Mouse (Mus musculus) forebrain, postnatal 0 days (tissue): ENCODE results near the gene Plcb1. TPM values are rescaled to one million over a fixed set of nuclear protein-coding genes. Genes with fewer than 3 reads are reported as not detected.

Experiments used
- ATAC-seq: fragments of 200-750 bp; cut with Nextera tagmentation; 2 replicates; pipeline ENCODE4 v1.8.0; 2017; ENCODE audit warnings: mild to moderate bottlenecking, moderate library complexity
- DNase-seq: peaks from one replicate; pipeline ENCODE4 v3.0.0-alpha.2; 2015
- H3K27ac ChIP-seq: fragments of 300-500 bp; sonication (generic); 2 replicates; pipeline ENCODE4 v1.5.1; 2014; ENCODE audit warnings: low read depth, mild to moderate bottlenecking, antibody characterized with exemption, low read length, moderate library complexity, mixed read lengths
- H3K27me3 ChIP-seq: fragments of 300-500 bp; sonication (generic); 2 replicates; pipeline ENCODE4 v1.6.1; 2014; ENCODE audit warnings: mild to moderate bottlenecking, low read length, mixed read lengths; ENCODE audit not compliant: insufficient read depth
- H3K36me3 ChIP-seq: fragments of 300-500 bp; sonication (generic); 2 replicates; pipeline ENCODE4 v1.6.1; 2014; ENCODE audit warnings: mild to moderate bottlenecking, moderate library complexity; ENCODE audit not compliant: insufficient read depth
- H3K4me1 ChIP-seq: fragments of 300-500 bp; sonication (generic); 2 replicates; pipeline ENCODE4 v1.6.1; 2014; ENCODE audit warnings: antibody characterized with exemption; ENCODE audit not compliant: insufficient read depth
- H3K4me2 ChIP-seq: fragments of 300-500 bp; sonication (generic); 2 replicates; pipeline ENCODE4 v1.6.1; 2014; ENCODE audit warnings: low read depth, mild to moderate bottlenecking, moderate library complexity
- H3K4me3 ChIP-seq: fragments of 300-500 bp; sonication (generic); 2 replicates; pipeline ENCODE4 v1.5.1; 2014; ENCODE audit warnings: low read depth, low read length, mixed read lengths
- H3K9ac ChIP-seq: fragments of 300-500 bp; sonication (generic); 2 replicates; pipeline ENCODE4 v1.6.1; 2014; ENCODE audit warnings: mild to moderate bottlenecking
- H3K9me3 ChIP-seq: fragments of 300-500 bp; sonication (generic); 2 replicates; pipeline ENCODE4 v1.6.1; 2016; ENCODE audit warnings: low read length
- CTCF ChIP-seq: sonication (generic); IDR thresholded peaks from 2 replicates; pipeline ENCODE4 v1.5.1; 2016; ENCODE audit warnings: antibody characterized with exemption, control low read depth, low read depth
- WGBS: fragments of 180-500 bp; shearing (Covaris S2); extraction: QIAGEN DNeasy Blood & Tissue Kit; methylation state at CpG from one replicate; pipeline ENCODE4 v1.1.7; 2014; 5-methylcytosine and 5-hydroxymethylcytosine counted together
- polyA plus RNA-seq: library from polyadenylated mRNA; unstranded; fragments of >200 nt; fragmentation: Nextera tagmentation; extraction: Ambion mirVana; gene quantifications from 2 replicates; pipeline ENCODE4 v1.2.1, GENCODE M21; 2015
- total RNA-seq: library from RNA; depleted of rRNA; stranded (reverse); fragments of >200 nt; gene quantifications from 2 replicates; pipeline ENCODE4 v1.2.3, GENCODE M21; 2014

The Plcb1 gene
- total and polyA plus RNA-seq, 2 experiments from 2014 or later = 37.7 to 61.8 TPM

- H3K27me3 ChIP-seq = no peaks in the 10 kb centered on the region
- WGBS = 38% methylated on average over 2 of the region's 2 CpGs
- H3K9me3 ChIP-seq = no peaks in the 10 kb centered on the region
- ATAC-seq (no peak), DNase-seq (no peak)
- H3K9ac ChIP-seq = no peak overlapping the region
- H3K36me3 ChIP-seq = no peaks in the 10 kb centered on the region
- TF ChIP-seq CTCF = no peak
- no peak overlapping the region for H3K27ac ChIP-seq
- no peak overlapping the region for H3K4me2 ChIP-seq
- 0 out of 2 replicates have a peak, but pooled peaks cover 3% of the 10 kb centered on the region for H3K4me1 ChIP-seq
- H3K4me3 ChIP-seq = no peak overlapping the region
Measured at GRCm38 (mm10) chr2:134856691-134857090, 70.8 kb downstream of the Plcb1 start.

GRCm38 (mm10) chr2:134864985-134865645, 79.2 kb downstream of the Plcb1 start:
- DNase-seq (no peak), ATAC-seq (no peak)
- no peak overlapping the region for H3K9ac ChIP-seq
- H3K36me3 ChIP-seq = no peaks in the 10 kb centered on the region
- H3K9me3 ChIP-seq = no peaks in the 10 kb centered on the region
- no peaks in the 10 kb centered on the region for H3K27me3 ChIP-seq
- TF ChIP-seq CTCF = no peak
- no peak overlapping the region for H3K4me3 ChIP-seq
- H3K27ac ChIP-seq = no peak overlapping the region
- WGBS = 64% methylated on average over 7 of the region's 7 CpGs
- no peaks in the 10 kb centered on the region for H3K4me1 ChIP-seq
- H3K4me2 ChIP-seq = no peak overlapping the region

- DNase-seq = no peak
- WGBS = 85% methylated on average over 6 of the region's 6 CpGs
- H3K4me3 ChIP-seq = no peak overlapping the region
- H3K27ac ChIP-seq = no peak overlapping the region
- no peaks in the 10 kb centered on the region for H3K27me3 ChIP-seq
- H3K9ac ChIP-seq = no peak overlapping the region
- no peaks in the 10 kb centered on the region for H3K4me1 ChIP-seq
- no peak for TF ChIP-seq CTCF
- H3K4me2 ChIP-seq = no peak overlapping the region
- H3K9me3 ChIP-seq = no peaks in the 10 kb centered on the region
- H3K36me3 ChIP-seq = no peaks in the 10 kb centered on the region
- ATAC-seq = no peak
Measured at GRCm38 (mm10) chr2:134867381-134867780, 81.5 kb downstream of the Plcb1 start.

- TF ChIP-seq CTCF = no peak
- no peak overlapping the region for H3K4me3 ChIP-seq
- DNase-seq (no peak), ATAC-seq (peak; percentile 82)
- H3K36me3 ChIP-seq = no peaks in the 10 kb centered on the region
- H3K9me3 ChIP-seq = no peaks in the 10 kb centered on the region
- no peaks in the 10 kb centered on the region for H3K27me3 ChIP-seq
- H3K27ac ChIP-seq = no peak overlapping the region
- H3K4me1 ChIP-seq = no peaks in the 10 kb centered on the region
- H3K4me2 ChIP-seq = no peak overlapping the region
- H3K9ac ChIP-seq = no peak overlapping the region
- 57% methylated on average over 9 of the region's 9 CpGs for WGBS
Measured at GRCm38 (mm10) chr2:134871692-134872489, 86.0 kb downstream of the Plcb1 start.

GRCm38 (mm10) chr2:134872490-134872781, 86.6 kb downstream of the Plcb1 start:
- no peak overlapping the region for H3K4me3 ChIP-seq
- no peak overlapping the region for H3K9ac ChIP-seq
- no peaks in the 10 kb centered on the region for H3K36me3 ChIP-seq
- H3K27ac ChIP-seq = no peak overlapping the region
- TF ChIP-seq CTCF = no peak
- H3K27me3 ChIP-seq = no peaks in the 10 kb centered on the region
- H3K9me3 ChIP-seq = no peaks in the 10 kb centered on the region
- H3K4me1 ChIP-seq = no peaks in the 10 kb centered on the region
- no peak for ATAC-seq
- DNase-seq = no peak
- H3K4me2 ChIP-seq = no peak overlapping the region

GRCm38 (mm10) chr2:134877148-134877547, 91.3 kb downstream of the Plcb1 start:
- WGBS = 71% methylated on average over 4 of the region's 4 CpGs

GRCm38 (mm10) chr2:134891207-134891606, 105.3 kb downstream of the Plcb1 start:
- H3K9me3 ChIP-seq = no peaks in the 10 kb centered on the region
- TF ChIP-seq CTCF = no peak

More at GRCm38 (mm10) chr2:134877148-134877547, 91.3 kb downstream of the Plcb1 start:
- Histone ChIP-seq H3K9me3 (no peaks in the 10 kb centered on the region), H3K27me3 (no peaks in the 10 kb centered on the region), H3K4me2 (no peak overlapping the region), H3K4me1 (no peaks in the 10 kb centered on the region), H3K27ac (no peak overlapping the region), H3K4me3 (no peak overlapping the region), H3K9ac (no peak overlapping the region), H3K36me3 (no peaks in the 10 kb centered on the region)
- no peak for TF ChIP-seq CTCF
- ATAC-seq (no peak), DNase-seq (no peak)

More at GRCm38 (mm10) chr2:134891207-134891606, 105.3 kb downstream of the Plcb1 start:
- no peak overlapping the region for H3K9ac ChIP-seq
- no peak for DNase-seq
- no peaks in the 10 kb centered on the region for H3K4me1 ChIP-seq
- H3K36me3 ChIP-seq = no peaks in the 10 kb centered on the region
- no peak overlapping the region for H3K4me3 ChIP-seq
- no peaks in the 10 kb centered on the region for H3K27me3 ChIP-seq
- no peak overlapping the region for H3K4me2 ChIP-seq
- WGBS = 83% methylated on average over 2 of the region's 2 CpGs
- ATAC-seq = no peak
- H3K27ac ChIP-seq = no peak overlapping the region
